Mouse (Mus musculus) midbrain, embryonic 16.5 days (tissue): ENCODE measurements around the gene Gm11569. TPM values are rescaled to one million over a fixed set of nuclear protein-coding genes. Genes with fewer than 3 reads are reported as not detected.
"Not testable (repeated sequence)": the region's sequence is repeated elsewhere in the genome, so short reads cannot be mapped to it uniquely, and the experiment has no call there.

Source experiments
- ATAC-seq: fragments of 200-750 bp; cut with Nextera tagmentation; 2 replicates; pipeline ENCODE4 v1.8.0; 2017; ENCODE audit warnings: moderate TSS enrichment
- H3K27ac ChIP-seq: fragments of 300-500 bp; sonication (generic); 2 replicates; pipeline ENCODE4 v1.5.1; 2014; ENCODE audit warnings: mild to moderate bottlenecking, low read length, mixed read lengths
- H3K27me3 ChIP-seq: fragments of 300-500 bp; sonication (generic); 2 replicates; pipeline ENCODE4 v1.6.1; 2014; ENCODE audit warnings: low read depth, low read length, mixed read lengths; ENCODE audit not compliant: control insufficient read depth, insufficient read depth
- H3K36me3 ChIP-seq: fragments of 300-500 bp; sonication (generic); 2 replicates; pipeline ENCODE4 v1.6.1; 2014; ENCODE audit warnings: mild to moderate bottlenecking, low read length, moderate library complexity, mixed read lengths; ENCODE audit not compliant: control insufficient read depth, insufficient read depth
- H3K4me1 ChIP-seq: fragments of 300-500 bp; sonication (generic); 2 replicates; pipeline ENCODE4 v1.6.1; 2014; ENCODE audit warnings: mild to moderate bottlenecking, low read length, mixed read lengths; ENCODE audit not compliant: control insufficient read depth, insufficient read depth
- H3K4me2 ChIP-seq: fragments of 300-500 bp; sonication (generic); 2 replicates; pipeline ENCODE4 v1.6.1; 2014; ENCODE audit warnings: mild to moderate bottlenecking, low read length, mixed read lengths
- H3K4me3 ChIP-seq: fragments of 300-500 bp; sonication (generic); 2 replicates; pipeline ENCODE4 v1.5.1; 2014; ENCODE audit warnings: low read depth, mild to moderate bottlenecking, low read length, moderate library complexity, mixed read lengths
- H3K9ac ChIP-seq: fragments of 300-500 bp; sonication (generic); 2 replicates; pipeline ENCODE4 v1.6.1; 2014; ENCODE audit warnings: low read depth, low read length, mixed read lengths
- H3K9me3 ChIP-seq: fragments of 300-500 bp; sonication (generic); replicated peaks from 2 replicates; pipeline ENCODE4 v1.6.1; 2014; ENCODE audit warnings: mild to moderate bottlenecking, low read length, mixed read lengths; ENCODE audit not compliant: control insufficient read depth, poor library complexity, severe bottlenecking
- WGBS: fragments of 180-500 bp; shearing (Covaris S2); extraction: QIAGEN DNeasy Blood & Tissue Kit; methylation state at CpG from one replicate; pipeline ENCODE4 v1.1.7; 2014; 5-methylcytosine and 5-hydroxymethylcytosine counted together
- polyA plus RNA-seq: library from polyadenylated mRNA; unstranded; fragments of >200 nt; fragmentation: Nextera tagmentation; extraction: Ambion mirVana; gene quantifications from 2 replicates; pipeline ENCODE4 v1.2.1, GENCODE M21; 2015

The Gm11569 gene
- not detected in 2 replicates for polyA plus RNA-seq

GRCm38 (mm10) chr11:99798832-99799231, at the start of gene Gm11569:
Gm11569 (minus strand) TSS chr11:99798932.
- no CpG with 5 or more reads among the region's 1 CpGs for WGBS
- H3K9ac ChIP-seq, H3K27ac ChIP-seq, H3K4me3 ChIP-seq, H3K4me1 ChIP-seq, H3K4me2 ChIP-seq, H3K36me3 ChIP-seq, ATAC-seq, H3K27me3 ChIP-seq, H3K9me3 ChIP-seq: not testable (repeated sequence)

GRCm38 (mm10) chr11:99846746-99847145, 48.0 kb upstream of the Gm11569 start:
- no peaks in the 10 kb centered on the region for H3K27me3 ChIP-seq
- no peaks in the 10 kb centered on the region for H3K36me3 ChIP-seq
- H3K4me2 ChIP-seq = no peak overlapping the region
- no peak for ATAC-seq
- H3K27ac ChIP-seq = no peak overlapping the region
- H3K9ac ChIP-seq = no peak overlapping the region
- no peaks in the 10 kb centered on the region for H3K4me1 ChIP-seq
- H3K9me3 ChIP-seq = no peaks in the 10 kb centered on the region
- WGBS = 89% methylated on average over 2 of the region's 2 CpGs
- H3K4me3 ChIP-seq = no peak overlapping the region

- H3K9me3 ChIP-seq = no peaks in the 10 kb centered on the region
- no peak overlapping the region for H3K27ac ChIP-seq
- no peak overlapping the region for H3K4me3 ChIP-seq
- ATAC-seq = no peak
- H3K36me3 ChIP-seq = no peaks in the 10 kb centered on the region
- no peaks in the 10 kb centered on the region for H3K4me1 ChIP-seq
- no peak overlapping the region for H3K4me2 ChIP-seq
- WGBS = 75% methylated on average over 1 of the region's 1 CpGs
- H3K9ac ChIP-seq = no peak overlapping the region
- no peaks in the 10 kb centered on the region for H3K27me3 ChIP-seq
Observed at GRCm38 (mm10) chr11:99842185-99842584, 43.5 kb upstream of the Gm11569 start.

- no peaks in the 10 kb centered on the region for H3K4me1 ChIP-seq
- no peak within 1 kb of the TSS for H3K27ac ChIP-seq
- no peak within 1 kb of the TSS for H3K9ac ChIP-seq
- H3K4me2 ChIP-seq = no peak within 1 kb of the TSS
- H3K4me3 ChIP-seq = no peak within 1 kb of the TSS
- 79% methylated on average over 1 of the region's 1 CpGs for WGBS
- no peak for ATAC-seq
- H3K36me3 ChIP-seq = no peaks in the 10 kb centered on the region
- H3K27me3 ChIP-seq = no peaks in the 10 kb centered on the region
- H3K9me3 ChIP-seq = no peaks in the 10 kb centered on the region
Observed at GRCm38 (mm10) chr11:99837966-99838365, 39.2 kb upstream of the Gm11569 start, which contains the start of gene 2300003K06Rik. 2300003K06Rik (minus strand) TSS chr11:99838066.

- WGBS = 93% methylated on average over 2 of the region's 2 CpGs
- not testable (repeated sequence) for H3K9me3 ChIP-seq, ATAC-seq, H3K4me2 ChIP-seq, H3K4me3 ChIP-seq, H3K4me1 ChIP-seq, H3K27ac ChIP-seq, H3K9ac ChIP-seq, H3K36me3 ChIP-seq, H3K27me3 ChIP-seq
Observed at GRCm38 (mm10) chr11:99815566-99815965, 16.8 kb upstream of the Gm11569 start, which contains the start of gene Gm11564. Gm11564 (minus strand) TSS chr11:99815666.

- not testable (repeated sequence) for H3K4me3 ChIP-seq, H3K36me3 ChIP-seq, H3K9ac ChIP-seq, H3K9me3 ChIP-seq, H3K4me2 ChIP-seq, H3K27me3 ChIP-seq, H3K27ac ChIP-seq, H3K4me1 ChIP-seq, ATAC-seq
Observed at GRCm38 (mm10) chr11:99809792-99810191, 11.1 kb upstream of the Gm11569 start, which contains the start of gene Krtap4-13. Krtap4-13 (minus strand) TSS chr11:99809892.

- not testable (repeated sequence) for H3K9ac ChIP-seq, H3K36me3 ChIP-seq, H3K27ac ChIP-seq, ATAC-seq, H3K4me2 ChIP-seq, H3K27me3 ChIP-seq, H3K4me1 ChIP-seq, H3K4me3 ChIP-seq, H3K9me3 ChIP-seq
- WGBS = no CpG with 5 or more reads among the region's 1 CpGs
Observed at GRCm38 (mm10) chr11:99804346-99804745, 5.6 kb upstream of the Gm11569 start, which contains the start of gene Gm11554. Gm11554 (minus strand) TSS chr11:99804446.

- Histone ChIP-seq H3K27me3 (no peaks in the 10 kb centered on the region), H3K36me3 (no peaks in the 10 kb centered on the region), H3K9ac (no peak within 1 kb of the TSS), H3K4me2 (no peak within 1 kb of the TSS), H3K4me1 (no peaks in the 10 kb centered on the region), H3K9me3 (no peaks in the 10 kb centered on the region), H3K27ac (no peak within 1 kb of the TSS), H3K4me3 (no peak within 1 kb of the TSS)
- ATAC-seq = no peak
- 89% methylated on average over 2 of the region's 2 CpGs for WGBS
Observed at GRCm38 (mm10) chr11:99793367-99793766, 5.4 kb downstream of the Gm11569 start, which contains the start of gene Gm11596. Gm11596 (minus strand) TSS chr11:99793467.

GRCm38 (mm10) chr11:99784900-99785299, 13.8 kb downstream of the Gm11569 start, which contains the start of gene Krtap4-9:
Krtap4-9 (plus strand) TSS chr11:99785200.
- H3K4me2 ChIP-seq, H3K4me3 ChIP-seq, H3K4me1 ChIP-seq, H3K9ac ChIP-seq, H3K36me3 ChIP-seq, H3K27me3 ChIP-seq, H3K27ac ChIP-seq, H3K9me3 ChIP-seq, ATAC-seq: not testable (repeated sequence)
